Mouse (Mus musculus): Measurements from ENCODE around the gene Cobll1. TPM values are rescaled to one million over a fixed set of nuclear protein-coding genes. Genes with fewer than 3 reads are reported as not detected.

The Cobll1 gene
- polyA plus RNA-seq, 1 experiment, result 8.5 TPM

- Histone ChIP-seq H3K4me3 (ENCODE audit: insufficient read depth, low read length) (no peak overlapping the region), H3K4me1 (ENCODE audit: control insufficient read depth, insufficient read depth, low read length) (no peaks in the 10 kb centered on the region), H3K27ac (ENCODE audit: insufficient read depth, low read length) (no peak overlapping the region)
- TF ChIP-seq POLR2A (IDR thresholded peaks at IDR 0.05; ENCODE audit: extremely low read depth, insufficient read depth, low read length) (no peak), CTCF (IDR thresholded peaks at IDR 0.05; ENCODE audit: extremely low read depth, insufficient read depth, low read length) (no peak)
Observed at GRCm38 (mm10) chr2:65223956-65224735, 15.1 kb downstream of the Cobll1 start.

GRCm38 (mm10) chr2:65223012-65223411, 16.2 kb downstream of the Cobll1 start:
- H3K4me1 ChIP-seq (ENCODE audit: control insufficient read depth, insufficient read depth, low read length), result no peaks in the 10 kb centered on the region
- H3K4me3 ChIP-seq (ENCODE audit: insufficient read depth, low read length), result no peak overlapping the region
- TF ChIP-seq POLR2A (IDR thresholded peaks at IDR 0.05; ENCODE audit: extremely low read depth, insufficient read depth, low read length), result no peak
- no peak for TF ChIP-seq CTCF (IDR thresholded peaks at IDR 0.05; ENCODE audit: extremely low read depth, insufficient read depth, low read length)
- H3K27ac ChIP-seq (ENCODE audit: insufficient read depth, low read length), result no peak overlapping the region

GRCm38 (mm10) chr2:65221646-65222045, 17.6 kb downstream of the Cobll1 start:
- Histone ChIP-seq H3K4me1 (ENCODE audit: control insufficient read depth, insufficient read depth, low read length) (no peaks in the 10 kb centered on the region), H3K27ac (ENCODE audit: insufficient read depth, low read length) (no peak overlapping the region), H3K4me3 (ENCODE audit: insufficient read depth, low read length) (no peak overlapping the region)
- TF ChIP-seq POLR2A (IDR thresholded peaks at IDR 0.05; ENCODE audit: extremely low read depth, insufficient read depth, low read length) (no peak), CTCF (IDR thresholded peaks at IDR 0.05; ENCODE audit: extremely low read depth, insufficient read depth, low read length) (no peak)

- Histone ChIP-seq H3K27ac (ENCODE audit: insufficient read depth, low read length) (no peak overlapping the region), H3K4me1 (ENCODE audit: control insufficient read depth, insufficient read depth, low read length) (no peaks in the 10 kb centered on the region), H3K4me3 (ENCODE audit: insufficient read depth, low read length) (no peak overlapping the region)
- TF ChIP-seq CTCF (IDR thresholded peaks at IDR 0.05; ENCODE audit: extremely low read depth, insufficient read depth, low read length) (no peak), POLR2A (IDR thresholded peaks at IDR 0.05; ENCODE audit: extremely low read depth, insufficient read depth, low read length) (no peak)
Observed at GRCm38 (mm10) chr2:65220563-65220962, 18.6 kb downstream of the Cobll1 start.

GRCm38 (mm10) chr2:65219375-65220135, 19.6 kb downstream of the Cobll1 start:
- no peak for TF ChIP-seq POLR2A (IDR thresholded peaks at IDR 0.05; ENCODE audit: extremely low read depth, insufficient read depth, low read length)
- no peak for TF ChIP-seq CTCF (IDR thresholded peaks at IDR 0.05; ENCODE audit: extremely low read depth, insufficient read depth, low read length)
- H3K27ac ChIP-seq (ENCODE audit: insufficient read depth, low read length), result no peak overlapping the region
- H3K4me3 ChIP-seq (ENCODE audit: insufficient read depth, low read length), result no peak overlapping the region
- no peaks in the 10 kb centered on the region for H3K4me1 ChIP-seq (ENCODE audit: control insufficient read depth, insufficient read depth, low read length)

GRCm38 (mm10) chr2:65218318-65218717, 20.9 kb downstream of the Cobll1 start:
- Histone ChIP-seq H3K4me3 (ENCODE audit: insufficient read depth, low read length) (no peak overlapping the region), H3K27ac (ENCODE audit: insufficient read depth, low read length) (no peak overlapping the region), H3K4me1 (ENCODE audit: control insufficient read depth, insufficient read depth, low read length) (no peaks in the 10 kb centered on the region)
- TF ChIP-seq POLR2A (IDR thresholded peaks at IDR 0.05; ENCODE audit: extremely low read depth, insufficient read depth, low read length), result no peak
- no peak for TF ChIP-seq CTCF (IDR thresholded peaks at IDR 0.05; ENCODE audit: extremely low read depth, insufficient read depth, low read length)

GRCm38 (mm10) chr2:65217677-65218076, 21.5 kb downstream of the Cobll1 start:
- H3K4me3 ChIP-seq (ENCODE audit: insufficient read depth, low read length), result no peak overlapping the region
- TF ChIP-seq CTCF (IDR thresholded peaks at IDR 0.05; ENCODE audit: extremely low read depth, insufficient read depth, low read length), result no peak
- TF ChIP-seq POLR2A (IDR thresholded peaks at IDR 0.05; ENCODE audit: extremely low read depth, insufficient read depth, low read length), result no peak
- H3K4me1 ChIP-seq (ENCODE audit: control insufficient read depth, insufficient read depth, low read length), result no peaks in the 10 kb centered on the region
- H3K27ac ChIP-seq (ENCODE audit: insufficient read depth, low read length), result no peak overlapping the region

GRCm38 (mm10) chr2:65216163-65216562, 23.0 kb downstream of the Cobll1 start:
- no peak overlapping the region for H3K4me3 ChIP-seq (ENCODE audit: insufficient read depth, low read length)
- no peak for TF ChIP-seq CTCF (IDR thresholded peaks at IDR 0.05; ENCODE audit: extremely low read depth, insufficient read depth, low read length)
- no peak for TF ChIP-seq POLR2A (IDR thresholded peaks at IDR 0.05; ENCODE audit: extremely low read depth, insufficient read depth, low read length)
- H3K27ac ChIP-seq (ENCODE audit: insufficient read depth, low read length), result no peak overlapping the region
- H3K4me1 ChIP-seq (ENCODE audit: control insufficient read depth, insufficient read depth, low read length), result no peaks in the 10 kb centered on the region

GRCm38 (mm10) chr2:65214556-65214955, 24.6 kb downstream of the Cobll1 start:
- Histone ChIP-seq H3K27ac (ENCODE audit: insufficient read depth, low read length) (no peak overlapping the region), H3K4me3 (ENCODE audit: insufficient read depth, low read length) (no peak overlapping the region), H3K4me1 (ENCODE audit: control insufficient read depth, insufficient read depth, low read length) (no peaks in the 10 kb centered on the region)
- TF ChIP-seq POLR2A (IDR thresholded peaks at IDR 0.05; ENCODE audit: extremely low read depth, insufficient read depth, low read length), result no peak
- TF ChIP-seq CTCF (IDR thresholded peaks at IDR 0.05; ENCODE audit: extremely low read depth, insufficient read depth, low read length), result no peak

GRCm38 (mm10) chr2:65213675-65214074, 25.5 kb downstream of the Cobll1 start:
- no peak overlapping the region for H3K4me3 ChIP-seq (ENCODE audit: insufficient read depth, low read length)
- TF ChIP-seq CTCF (IDR thresholded peaks at IDR 0.05; ENCODE audit: extremely low read depth, insufficient read depth, low read length) (no peak), POLR2A (IDR thresholded peaks at IDR 0.05; ENCODE audit: extremely low read depth, insufficient read depth, low read length) (no peak)
- no peak overlapping the region for H3K27ac ChIP-seq (ENCODE audit: insufficient read depth, low read length)
- no peaks in the 10 kb centered on the region for H3K4me1 ChIP-seq (ENCODE audit: control insufficient read depth, insufficient read depth, low read length)
